Mouse (Mus musculus): ENCODE results near the gene Hes7. TPM values are rescaled to one million over a fixed set of nuclear protein-coding genes. Genes with fewer than 3 reads are reported as not detected.

Hes7 gene
- polyA plus RNA-seq, 2 experiments from 2014 or later, result not detected

DNA sequence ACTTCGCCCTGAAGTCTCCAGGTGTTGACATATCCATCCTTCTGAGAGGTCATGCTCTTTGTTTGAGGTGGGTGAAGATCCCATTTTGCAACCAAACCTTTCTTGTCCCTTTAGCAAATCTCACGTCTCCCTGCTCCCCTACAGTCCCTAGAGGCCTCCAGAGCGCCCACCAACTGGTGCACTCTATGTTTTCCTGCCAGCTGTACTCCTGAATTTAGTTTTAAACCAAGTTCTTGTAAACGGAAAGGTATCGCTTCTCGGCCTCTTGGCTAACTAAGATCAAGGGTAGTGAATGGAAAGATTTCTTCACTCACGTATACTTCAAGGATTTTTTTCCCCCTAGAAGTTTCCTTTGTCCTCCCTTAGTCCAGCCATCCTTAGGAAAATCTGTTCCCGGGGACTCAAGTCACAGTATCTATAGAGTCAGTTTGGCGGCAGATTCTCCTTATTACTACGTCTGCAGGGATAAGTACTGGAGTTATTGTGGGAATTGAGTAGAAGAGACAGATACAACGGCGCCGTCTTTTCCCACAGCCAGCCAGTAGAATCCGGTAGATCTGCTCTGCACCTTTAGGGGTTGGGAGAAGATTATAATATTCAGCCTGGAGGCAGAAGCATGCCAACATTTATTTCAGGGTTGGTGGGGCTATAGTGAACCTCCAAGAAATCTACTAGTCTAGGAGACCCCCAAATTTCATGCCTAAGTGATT lies 603 bp upstream of the Hes7 start:
- ATAC-seq, result no peak

DNA sequence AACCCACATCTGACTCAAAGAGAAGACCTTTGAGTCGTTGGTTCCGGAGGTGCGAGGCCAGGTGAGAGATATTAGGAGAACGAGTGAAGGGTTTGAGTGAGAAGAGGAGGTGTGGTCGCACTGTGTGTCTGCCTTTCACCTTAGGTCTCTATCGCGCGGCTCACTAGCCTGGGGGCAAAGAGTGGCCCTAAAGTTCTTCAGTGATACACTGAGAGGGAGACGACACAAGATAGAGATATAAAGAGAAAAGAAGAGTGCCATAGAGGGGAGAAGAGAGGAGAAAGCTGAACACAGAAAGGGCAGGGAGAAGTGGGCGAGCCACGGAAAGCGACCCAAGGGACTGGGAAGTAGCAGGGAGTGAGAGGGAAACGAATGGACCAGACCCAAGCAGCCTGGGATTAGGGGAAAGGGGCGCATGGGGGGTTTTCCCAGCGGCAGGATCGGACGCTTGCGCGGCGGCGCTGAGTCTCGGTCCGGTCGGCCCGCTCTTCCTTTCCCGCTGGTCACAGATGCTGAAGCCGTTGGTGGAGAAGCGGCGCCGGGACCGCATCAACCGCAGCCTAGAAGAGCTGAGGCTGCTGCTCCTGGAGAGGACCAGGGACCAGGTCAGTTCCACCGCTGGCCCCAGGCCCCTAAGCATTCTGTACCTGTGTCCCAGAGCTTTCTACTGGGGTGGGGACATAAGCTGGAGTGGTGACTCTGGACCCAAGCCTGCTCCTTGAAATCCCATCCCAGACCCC lies 967 bp downstream of the Hes7 start:
- ATAC-seq, result no peak

DNA sequence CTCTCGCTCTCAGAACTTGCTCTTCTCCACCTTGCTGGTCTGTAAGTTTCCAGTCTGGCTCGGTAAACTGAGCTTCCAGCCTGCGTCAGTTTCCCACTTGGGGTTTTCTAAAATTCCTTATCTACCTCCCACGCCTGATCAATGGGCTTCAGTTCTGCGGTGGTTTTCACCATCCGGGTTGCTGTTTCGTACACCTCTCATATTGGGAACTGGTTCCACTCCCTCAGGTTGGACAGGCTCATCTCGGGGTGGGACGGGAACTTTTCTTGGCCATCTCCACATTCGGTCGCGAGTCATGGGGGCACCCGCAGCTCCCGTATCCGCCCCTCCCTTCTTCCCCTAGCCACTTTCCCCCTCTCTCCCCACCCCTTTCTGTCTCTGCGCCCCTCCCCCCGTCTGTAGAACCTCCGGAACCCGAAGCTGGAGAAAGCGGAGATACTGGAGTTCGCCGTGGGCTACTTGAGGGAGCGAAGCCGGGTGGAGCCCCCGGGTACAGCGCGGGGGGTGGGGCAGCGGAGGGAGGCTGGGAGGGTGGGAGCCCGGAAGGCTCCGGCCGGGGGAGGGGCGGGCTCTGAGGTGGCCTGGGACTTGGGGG lies 1.6 kb downstream of the Hes7 start:
- ATAC-seq, result no peak

DNA sequence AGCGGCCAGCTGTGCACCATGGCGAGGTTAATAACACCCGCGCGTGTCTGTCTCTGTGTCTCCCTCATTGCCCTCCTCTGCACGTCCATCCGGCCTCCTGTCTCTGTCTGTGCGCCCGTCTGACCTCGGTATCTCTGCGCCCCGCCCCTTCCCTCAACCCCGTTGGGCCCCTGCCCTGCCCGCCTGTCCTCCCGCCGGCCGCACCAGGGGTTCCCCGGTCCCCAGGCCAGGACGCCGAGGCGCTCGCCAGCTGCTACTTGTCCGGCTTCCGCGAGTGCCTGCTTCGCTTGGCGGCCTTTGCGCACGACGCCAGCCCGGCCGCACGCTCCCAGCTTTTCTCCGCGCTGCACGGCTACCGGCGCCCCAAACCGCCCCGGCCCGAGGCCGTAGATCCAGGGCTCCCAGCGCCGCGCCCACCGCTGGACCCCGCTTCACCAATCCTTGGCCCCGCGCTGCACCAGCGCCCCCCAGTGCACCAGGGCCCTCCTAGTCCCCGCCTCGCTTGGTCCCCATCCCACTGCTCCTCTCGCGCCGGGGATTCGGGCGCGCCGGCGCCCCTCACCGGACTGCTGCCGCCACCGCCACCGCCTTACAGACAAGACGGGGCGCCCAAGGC lies 2.2 kb downstream of the Hes7 start, which contains the start of gene 9130213A22Rik:
Gene 9130213A22Rik (minus strand): TSS at position 254 of the 616 bp plus-strand sequence.
- ATAC-seq, result no peak

DNA sequence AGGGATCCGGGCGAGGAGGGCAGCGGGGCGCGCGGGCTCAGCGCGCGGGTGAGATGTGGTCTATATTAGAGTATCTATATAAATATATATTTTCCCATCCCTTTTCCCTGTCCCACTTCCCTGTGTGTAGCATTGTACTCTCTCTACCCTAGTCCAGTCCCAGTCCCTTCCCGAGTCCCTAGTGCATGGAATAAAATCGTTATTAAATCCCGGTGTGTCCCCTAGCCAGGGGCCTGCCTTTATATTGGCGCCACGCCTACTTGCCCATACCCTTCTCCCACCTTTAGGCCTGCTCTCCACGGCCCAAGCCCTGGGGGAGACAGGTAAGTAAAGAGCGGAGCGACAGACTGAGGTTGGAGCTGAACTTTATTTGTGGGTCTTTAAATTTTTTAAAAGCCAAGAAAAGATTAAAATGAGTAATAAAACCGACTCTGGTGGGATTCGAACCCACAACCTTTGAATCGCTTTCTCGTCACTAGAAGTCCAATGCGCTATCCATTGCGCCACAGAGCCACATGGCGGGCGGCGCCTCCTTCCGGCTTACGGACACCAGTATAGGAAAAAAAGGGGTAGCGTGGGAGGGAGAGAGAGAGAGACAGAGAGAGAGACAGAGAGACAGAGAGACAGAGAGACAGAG lies 3.0 kb downstream of the Hes7 start:
- no peak for ATAC-seq

DNA sequence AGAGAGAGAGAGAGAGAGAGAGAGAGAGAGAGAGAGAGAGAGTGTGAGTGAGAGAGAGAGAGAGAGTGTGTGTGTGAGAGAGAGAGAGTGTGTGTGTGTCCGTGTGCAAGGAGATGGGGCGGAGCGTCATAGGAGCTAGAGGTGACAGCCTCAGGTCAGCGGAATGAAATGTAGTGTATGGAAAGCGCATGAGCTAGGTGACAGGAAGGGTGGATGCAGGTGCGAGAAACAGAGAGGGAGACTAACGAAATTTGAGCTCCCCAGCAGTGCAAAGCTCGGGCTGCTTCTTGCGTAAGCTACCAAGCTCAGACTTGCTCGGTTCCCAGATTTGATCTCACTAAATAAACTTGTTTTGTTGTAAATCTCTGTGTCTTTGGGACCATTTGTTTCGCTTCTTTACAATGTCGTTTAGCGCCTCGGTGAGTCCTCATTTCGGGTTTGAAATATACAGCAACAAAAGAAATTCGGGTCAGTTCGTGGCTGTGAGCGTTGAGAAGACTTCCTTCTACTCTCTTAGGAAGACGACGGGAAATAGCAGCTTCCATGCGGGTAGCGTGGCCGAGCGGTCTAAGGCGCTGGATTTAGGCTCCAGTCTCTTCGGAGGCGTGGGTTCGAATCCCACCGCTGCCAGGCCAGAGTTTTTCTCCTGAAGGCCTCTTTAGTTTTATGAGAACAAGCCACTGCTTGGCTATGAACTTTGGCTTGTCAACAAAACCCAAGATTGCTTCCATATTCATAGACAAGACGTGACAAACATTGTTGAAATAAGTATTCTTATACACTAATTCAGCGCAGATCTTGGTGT lies 3.7 kb downstream of the Hes7 start:
- peak; percentile 20 for ATAC-seq

DNA sequence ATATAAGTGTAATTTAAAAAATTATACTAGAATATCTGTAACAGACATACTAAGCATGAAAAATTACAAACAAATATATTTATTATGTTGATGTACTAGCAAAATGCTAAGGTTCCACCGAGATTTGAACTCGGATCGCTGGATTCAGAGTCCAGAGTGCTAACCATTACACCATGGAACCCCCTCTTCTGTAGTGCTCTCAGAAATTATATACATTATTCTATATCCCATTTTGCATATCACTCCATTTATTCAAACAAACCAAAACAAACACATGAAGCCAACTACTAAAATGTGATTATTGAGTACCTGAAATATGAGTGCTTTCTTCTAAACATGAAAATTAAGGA lies 4.3 kb downstream of the Hes7 start:
- no peak for ATAC-seq

DNA sequence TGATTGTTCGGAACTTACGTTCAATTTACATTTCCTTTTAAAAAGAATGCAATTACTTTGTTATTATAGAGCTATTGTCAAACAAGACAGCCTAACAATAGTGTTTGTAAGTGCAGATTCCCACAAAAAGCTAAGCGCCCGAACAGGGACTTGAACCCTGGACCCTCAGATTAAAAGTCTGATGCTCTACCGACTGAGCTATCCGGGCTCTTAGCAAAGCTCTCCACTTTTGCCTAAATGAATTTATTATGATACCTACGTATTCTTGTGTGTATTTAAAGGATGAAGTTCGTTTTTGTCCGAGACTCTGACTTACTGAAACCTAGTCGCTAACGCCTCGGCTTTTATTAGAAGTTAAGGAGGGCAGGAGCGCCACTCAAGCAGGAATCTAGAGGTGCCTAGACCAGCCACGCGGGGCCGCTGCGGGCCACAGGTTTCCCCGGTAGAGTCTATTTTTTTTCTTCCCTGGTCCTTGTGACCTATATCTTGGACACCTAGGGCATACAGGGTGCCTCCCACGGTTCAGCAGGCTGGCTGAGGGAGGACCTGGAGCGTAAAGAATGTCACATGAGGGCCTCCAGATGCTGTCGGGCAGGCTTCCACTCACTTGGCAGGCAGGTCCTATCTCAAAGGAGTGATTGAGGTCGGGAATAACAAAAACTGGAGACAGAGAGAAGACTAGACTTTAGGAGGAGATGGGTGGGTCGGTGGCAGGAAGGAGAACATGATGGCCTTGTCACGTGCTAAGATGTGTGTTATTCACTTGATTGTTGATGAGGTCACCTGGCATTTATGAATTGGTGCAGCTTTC lies 5.0 kb downstream of the Hes7 start:
- peak; percentile 44 for ATAC-seq

DNA sequence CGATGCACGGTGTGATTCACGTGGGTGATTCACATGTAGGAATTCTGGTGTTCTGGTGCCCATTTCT lies 5.5 kb downstream of the Hes7 start, which contains the start of gene Aloxe3:
Gene Aloxe3 (plus strand): TSS at position 45 of the 67 bp plus-strand sequence.
- no peak for ATAC-seq

DNA sequence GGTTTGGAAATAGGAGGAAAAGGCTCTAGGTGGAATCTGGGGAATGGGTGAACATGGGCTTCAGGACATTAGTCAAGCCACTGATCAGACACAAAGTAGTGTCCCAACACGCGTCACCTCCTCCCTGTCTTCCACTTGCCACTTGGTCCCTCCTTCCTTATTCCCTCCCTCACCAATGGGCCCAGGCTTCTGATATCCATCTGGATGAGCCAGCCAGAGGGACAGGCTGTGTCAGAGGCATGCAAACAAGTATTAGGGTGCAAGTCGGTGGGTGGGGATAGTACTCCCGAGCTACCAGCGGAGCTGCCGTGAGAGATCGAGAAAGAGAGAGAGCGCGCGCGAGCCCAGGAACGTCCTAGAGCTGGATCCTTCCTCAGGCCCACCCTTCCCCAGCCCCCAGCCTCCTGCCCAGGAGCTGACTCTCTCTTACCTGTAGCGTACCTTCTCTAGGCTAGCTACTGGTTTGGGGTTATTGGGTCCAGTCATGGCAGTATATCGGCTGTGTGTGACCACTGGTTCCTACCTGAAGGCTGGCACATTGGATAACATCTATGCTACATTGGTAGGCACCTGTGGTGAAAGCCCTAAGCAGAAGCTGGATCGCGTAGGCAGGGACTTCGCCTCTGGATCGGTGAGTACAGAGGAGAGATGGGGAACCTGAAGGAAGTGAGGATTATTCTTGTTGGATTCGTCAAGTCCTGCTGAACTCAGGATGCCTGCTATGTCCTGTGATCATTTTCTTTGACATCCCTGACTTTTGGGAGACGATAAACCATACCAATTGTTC lies 5.9 kb downstream of the Hes7 start:
- ATAC-seq, result no peak

DNA sequence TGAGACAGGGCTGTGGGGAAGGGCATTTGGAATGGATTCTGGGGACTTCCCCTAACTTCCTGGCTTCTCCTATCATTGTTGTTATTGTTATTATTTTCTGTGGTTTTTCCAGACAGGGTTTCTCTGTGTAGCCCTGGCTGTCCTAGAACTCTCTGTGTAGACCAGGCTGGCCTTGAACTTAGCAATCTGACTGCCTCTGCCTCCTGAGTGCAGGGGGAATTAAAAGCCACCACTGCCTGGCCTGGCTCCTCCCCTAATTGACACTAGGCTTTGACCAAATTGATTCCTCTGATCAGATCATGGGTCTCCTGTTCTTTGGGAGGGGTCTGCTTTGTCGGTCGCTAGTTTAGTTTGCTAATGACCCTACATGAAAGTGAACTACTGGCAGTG lies 6.5 kb downstream of the Hes7 start:
- no peak for ATAC-seq

DNA sequence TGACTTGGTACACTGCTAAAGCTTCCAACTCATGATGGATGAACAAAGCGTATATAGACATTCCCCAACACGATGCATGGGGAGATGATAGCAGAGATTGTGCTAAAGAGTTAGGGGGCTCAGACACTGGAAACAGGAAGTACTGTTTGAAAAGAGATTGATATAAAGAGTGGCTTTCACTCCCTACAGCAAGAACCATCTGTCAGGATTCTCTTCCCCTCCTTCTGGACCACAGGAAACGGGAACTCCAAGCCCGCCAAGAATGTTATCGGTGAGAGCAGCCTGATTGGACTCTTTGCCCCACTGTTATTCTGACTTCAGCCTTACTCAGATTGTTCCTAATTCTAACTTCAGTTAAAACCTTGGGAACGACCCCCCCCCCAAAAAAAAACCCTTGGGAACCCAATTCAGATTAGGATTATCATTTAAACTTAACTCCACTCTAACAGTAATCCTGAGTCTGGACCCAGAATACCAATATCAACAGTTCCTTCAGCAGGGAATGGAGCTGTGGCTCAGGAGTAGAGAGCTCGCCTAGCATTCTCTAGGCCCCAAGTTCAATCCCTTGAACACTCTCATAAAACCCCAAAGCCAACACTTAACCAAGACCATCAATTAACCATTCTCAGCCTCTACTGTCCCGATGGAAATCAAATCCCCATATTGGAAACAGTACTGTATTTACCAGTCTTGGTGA lies 8.4 kb downstream of the Hes7 start:
- no peak for ATAC-seq

DNA sequence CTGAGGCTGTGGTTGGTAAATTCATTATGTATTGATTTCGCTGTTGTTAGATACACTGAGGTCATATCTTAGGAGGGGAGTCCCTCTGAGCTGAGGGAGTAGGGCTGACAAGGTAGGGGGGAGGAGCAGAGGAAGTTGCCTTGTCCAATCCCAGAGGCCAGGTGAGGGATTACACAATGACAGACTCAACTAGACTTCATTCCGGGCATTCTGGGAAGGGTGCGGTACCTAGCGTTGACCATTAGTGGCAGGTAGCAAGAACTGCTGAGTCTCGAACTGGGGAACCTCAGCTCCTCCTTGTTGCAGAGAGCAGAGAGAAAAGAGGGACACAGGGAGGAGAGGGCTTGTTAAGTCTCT lies 13.3 kb downstream of the Hes7 start:
- no peak for ATAC-seq

DNA sequence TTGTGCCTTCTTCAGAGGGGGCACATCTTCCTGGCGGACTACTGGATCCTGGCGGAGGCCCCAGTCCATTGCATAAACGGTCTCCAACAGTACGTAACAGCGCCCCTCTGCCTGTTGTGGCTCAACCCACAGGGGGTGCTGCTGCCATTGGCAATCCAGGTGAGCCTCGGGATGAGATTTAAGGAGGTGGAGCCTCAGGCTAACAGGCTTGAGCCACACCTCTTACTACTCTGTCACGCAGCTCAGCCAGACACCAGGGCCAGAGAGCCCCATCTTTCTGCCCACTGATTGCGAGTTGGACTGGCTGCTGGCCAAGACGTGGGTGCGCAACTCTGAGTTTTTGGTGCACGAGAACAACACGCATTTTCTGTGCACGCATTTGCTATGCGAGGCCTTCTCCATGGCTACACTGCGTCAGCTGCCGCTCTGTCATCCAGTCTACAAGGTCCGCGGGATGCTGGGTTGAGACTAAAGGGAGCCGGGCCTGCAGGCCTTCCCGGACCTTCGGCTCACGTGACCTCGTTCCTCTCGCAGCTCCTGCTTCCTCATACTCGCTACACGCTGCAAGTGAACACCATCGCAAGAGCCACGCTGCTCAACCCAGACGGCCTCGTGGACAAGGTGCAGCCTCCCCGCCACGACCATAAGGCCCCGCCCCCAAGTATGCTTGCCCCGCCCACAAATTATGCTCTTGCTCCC lies 13.9 kb downstream of the Hes7 start:
- no peak for ATAC-seq

DNA sequence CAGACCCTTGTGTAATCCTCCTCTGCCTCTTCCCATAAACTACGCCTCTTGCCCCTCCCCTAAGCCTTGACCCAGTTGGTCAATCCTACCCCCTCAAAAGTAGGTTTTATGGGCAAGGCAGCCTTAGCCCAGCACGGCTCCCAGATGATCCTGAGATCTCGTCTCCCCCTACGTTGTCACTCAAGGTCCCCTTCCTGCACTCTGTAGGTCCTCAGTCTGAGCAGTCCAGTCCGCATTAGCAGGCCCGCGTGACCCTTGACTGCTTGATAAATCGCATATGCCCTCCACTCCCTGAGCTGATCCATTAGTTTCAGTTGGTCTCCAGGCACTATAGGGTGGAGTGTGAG lies 14.4 kb downstream of the Hes7 start:
- ATAC-seq, result no peak

DNA sequence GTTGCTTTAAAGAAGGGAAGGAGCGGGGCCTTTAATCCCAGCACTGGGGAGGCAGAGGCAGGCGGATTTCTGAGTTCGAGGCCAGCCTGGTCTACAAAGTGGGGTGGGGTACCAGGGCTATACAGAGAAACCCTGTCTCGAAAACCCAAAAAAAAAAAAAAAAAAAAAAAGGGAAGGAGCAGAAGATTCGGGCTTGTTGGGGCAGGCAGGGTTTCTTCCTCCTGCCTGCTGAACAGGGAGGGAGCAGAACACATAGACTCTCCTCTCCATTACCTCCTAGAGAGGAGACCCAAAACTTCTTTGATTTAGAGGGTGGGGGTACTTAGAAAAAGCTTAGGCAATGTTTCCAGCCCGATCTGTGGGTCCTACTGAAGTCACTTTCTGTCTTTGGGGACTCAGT lies 15.2 kb downstream of the Hes7 start:
- no peak for ATAC-seq

DNA sequence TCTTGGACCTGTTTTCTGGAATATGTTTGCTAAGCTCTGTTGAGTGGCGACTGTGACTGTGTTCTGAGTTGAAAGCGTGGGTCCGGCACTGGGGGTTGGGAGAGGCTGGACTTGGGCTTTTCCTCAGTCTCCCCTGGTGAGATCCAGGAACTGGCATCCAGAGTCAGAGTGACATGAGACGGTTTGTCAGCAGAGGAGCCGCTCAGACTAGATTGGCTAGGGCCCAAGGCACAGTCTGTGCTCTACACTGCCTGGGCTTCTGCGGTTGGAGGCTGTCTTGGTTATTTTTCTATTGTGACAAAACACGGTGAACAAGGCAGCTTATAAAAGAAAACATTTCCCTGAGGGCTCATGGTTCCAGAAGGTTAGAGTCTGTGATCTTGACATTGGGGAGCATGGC lies 27.3 kb downstream of the Hes7 start:
- no peak for ATAC-seq

DNA sequence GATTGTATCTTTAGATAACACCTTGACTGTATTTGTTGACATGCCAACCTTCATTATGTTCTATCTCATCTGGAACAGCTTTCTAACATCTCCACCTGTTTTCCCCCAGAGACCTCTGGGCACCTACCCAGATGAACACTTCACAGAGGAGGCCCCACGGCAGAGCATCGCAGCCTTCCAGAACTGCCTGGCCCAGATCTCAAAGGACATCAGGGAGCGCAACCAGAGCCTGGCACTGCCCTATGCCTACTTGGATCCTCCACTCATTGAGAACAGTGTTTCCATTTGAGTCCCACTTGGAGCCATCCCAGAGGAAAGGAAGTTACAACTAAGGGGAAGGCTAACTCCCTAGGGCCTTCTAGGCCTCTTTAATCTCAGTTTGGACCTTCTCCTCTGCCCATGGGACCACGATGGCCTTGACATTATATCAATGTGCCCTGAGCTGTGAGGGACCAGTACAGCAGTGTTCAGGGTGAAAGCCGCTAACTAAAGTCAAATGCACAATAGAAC lies 28.3 kb downstream of the Hes7 start:
- no peak for ATAC-seq

DNA sequence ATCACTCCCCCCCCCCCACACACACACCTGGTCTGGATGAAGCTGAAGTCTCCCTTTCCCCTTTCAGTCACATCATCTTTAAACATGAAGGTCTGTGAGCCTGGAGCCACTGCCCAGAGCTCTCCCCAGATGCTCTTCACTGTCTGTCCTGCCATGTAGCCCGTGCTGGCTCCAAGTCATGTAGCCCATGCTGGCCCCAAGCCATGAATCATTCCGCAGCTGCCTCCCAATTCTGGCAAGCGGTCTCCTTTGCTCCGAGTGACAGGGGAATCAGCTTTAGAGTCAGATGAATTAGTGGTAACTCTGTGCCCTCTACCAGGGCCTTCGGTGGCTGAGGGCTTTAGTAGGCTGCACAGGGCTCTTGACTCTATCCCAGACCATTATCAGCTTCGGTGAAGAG lies 29.5 kb downstream of the Hes7 start:
- ATAC-seq, result no peak

DNA sequence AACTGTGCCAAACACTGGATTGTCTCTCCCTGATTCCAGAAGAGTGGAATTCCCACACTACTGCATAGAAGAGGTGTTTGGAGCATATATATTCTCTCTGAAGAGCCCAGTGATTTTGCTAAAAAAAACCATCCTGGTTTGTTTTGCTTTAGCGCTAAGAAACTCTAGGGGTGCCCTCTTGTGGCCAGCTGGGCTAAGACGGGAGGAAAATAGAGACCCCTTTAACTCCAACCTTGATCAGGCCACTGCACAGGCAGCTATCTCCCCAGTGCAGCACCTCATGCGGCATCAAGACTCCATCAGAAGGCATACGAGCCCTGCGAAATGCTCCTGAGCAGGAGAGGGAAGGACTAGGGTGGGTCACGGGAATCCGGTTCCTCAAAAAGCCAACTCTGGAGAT lies 30.2 kb downstream of the Hes7 start:
- no peak for ATAC-seq
